Comparison of ENCODE assay signal across 8 mouse cellular contexts in genomic region chr11:12025756-12026593, GRCm38 (mm10). TPM values are rescaled to one million over a fixed set of nuclear protein-coding genes. Genes with fewer than 3 reads are reported as not detected.
A peak's percentile ranks its signal among the peaks of the same experiment; 100 is the strongest.
DNase-seq lines count a peak whose midpoint lies in the region; ATAC-seq and TF ChIP-seq lines count a peak whose summit lies in the region.

No protein-coding gene starts in this region.

- intact Hi-C loops in gastrocnemius, postnatal 14 days (cut with DNase I; ENCODE audit: low total_unique reads): loop anchor here (5.0 kb wide), 1 partner anchor 266 kb away; no protein-coding TSS in a partner anchor

- H3K9me3 ChIP-seq in hindbrain, postnatal 0 days (ENCODE audit: low read length): peaks cover 15% of the 10 kb centered on the region; the same call in 1 of the 2 replicates

- peak overlapping the region; percentile 55 for H3K4me2 ChIP-seq in hindbrain, postnatal 0 days (ENCODE audit: low read depth, low read length)

- peaks cover 21% of the 10 kb centered on the region for H3K27me3 ChIP-seq in hindbrain, postnatal 0 days (ENCODE audit: insufficient read depth, low read length)

- TF ChIP-seq CTCF in hindbrain, postnatal 0 days (IDR thresholded peaks at IDR 0.05; ENCODE audit: low read depth): peak; percentile 71

- H3K27ac ChIP-seq in hindbrain, postnatal 0 days: peak overlapping the region; percentile 90

- ATAC-seq in common myeloid progenitor, adult 5-6 weeks (replicated peaks; ENCODE audit: low read depth, poor library complexity, severe bottlenecking): peak; percentile 91
- ATAC-seq in hindbrain, postnatal 0 days: peak; percentile 92
- ATAC-seq in inflammation-experienced regulatory T-cells, adult 6 months: no peak

- H3K9ac ChIP-seq in hindbrain, postnatal 0 days (replicated peaks; ENCODE audit: low read length): peak overlapping the region; percentile 51

- H3K4me1 ChIP-seq in hindbrain, postnatal 0 days (ENCODE audit: insufficient read depth, low read length): no peaks in the 10 kb centered on the region

- peak; percentile 82 for DNase-seq in adrenal gland, adult 2 months
- peak; percentile 80 for DNase-seq in gastrocnemius, postnatal 14 days
- DNase-seq in hindbrain, postnatal 0 days (ENCODE audit: low spot score): peak; percentile 86
- DNase-seq in left cerebral cortex, adult 18-20 months (ENCODE audit: low spot score in 2 of 2): peak; percentile 79 to 83
- DNase-seq in lung, postnatal 14 days: peak; percentile 82
- peak; percentile 53 for DNase-seq in retina, postnatal 7 days (ENCODE audit: low read depth, low spot score)

- 61% methylated on average over 108 of the region's 108 CpGs for WGBS in hindbrain, postnatal 0 days

- peak overlapping the region; percentile 42 for H3K4me3 ChIP-seq in hindbrain, postnatal 0 days (ENCODE audit: low read length)

- no peaks in the 10 kb centered on the region for H3K36me3 ChIP-seq in hindbrain, postnatal 0 days (ENCODE audit: insufficient read depth, low read length)

RNA-seq across cellular contexts. Expression of gene Grb10, which starts 12.5 kb away (rescaled TPM):
- 10 to 100 TPM; 81.2 to 87.0 TPM for total RNA-seq in adrenal gland, adult 2 months (2021)
- 32.5 and 44.2 TPM in 2 replicates for polyA plus RNA-seq in adrenal gland, adult 2 months (2012; rRNA removed)
- total RNA-seq in common myeloid progenitor, adult 5-6 weeks (2017): 16.7 and 20.0 TPM in 2 replicates
- total RNA-seq in gastrocnemius, postnatal 14 days (2021): 100 to 1,000 TPM; 245 to 266 TPM
- total RNA-seq in hindbrain, postnatal 0 days (2014; rRNA removed): 92.9 and 111 TPM in 2 replicates
- polyA plus RNA-seq in hindbrain, postnatal 0 days (2015; fragmentation: Nextera tagmentation; extraction: Ambion mirVana): 45.6 and 48.7 TPM in 2 replicates
- 10 to 100 TPM; 35.0 to 41.9 TPM for total RNA-seq in left cerebral cortex, adult 18-20 months (2021)
- not detected for polyA plus RNA-seq in inflammation-experienced regulatory T-cells, adult 6 months (2017; shearing (Covaris generic))
